Mouse (Mus musculus): ENCODE data around the gene Wipf2. TPM values are rescaled to one million over a fixed set of nuclear protein-coding genes. Genes with fewer than 3 reads are reported as not detected.

The Wipf2 gene
- polyA plus RNA-seq, 1 experiment from 2014 or later, result 5.0 TPM

GRCm38 (mm10) chr11:98889977-98890376 lies 26.5 kb downstream of the Wipf2 start:
- Histone ChIP-seq H3K4me3 (no peak overlapping the region), H3K9ac (no peak overlapping the region), H3K36me3 (peaks cover 89% of the 10 kb centered on the region), H3K4me1 (peaks cover 13% of the 10 kb centered on the region; the same call in 1 of the 2 replicates), H3K4me2 (replicated peaks) (no peak overlapping the region), H3K27ac (no peak overlapping the region), H3K9me3 (no peaks in the 10 kb centered on the region), H3K27me3 (no peaks in the 10 kb centered on the region)
- no peak for ATAC-seq (ENCODE audit: insufficient number of reproducible peaks, insufficient read depth, low FRiP score, low TSS enrichment)
- 90% methylated on average over 5 of the region's 5 CpGs for WGBS

GRCm38 (mm10) chr11:98892426-98892825 lies 29.0 kb downstream of the Wipf2 start:
- 0 out of 2 replicates have a peak overlapping the region, but pooled peaks have one; percentile 7 for H3K4me2 ChIP-seq (replicated peaks)
- H3K27me3 ChIP-seq, result no peaks in the 10 kb centered on the region
- 58% methylated on average over 5 of the region's 5 CpGs for WGBS
- no peak overlapping the region for H3K9ac ChIP-seq
- no peak overlapping the region for H3K4me3 ChIP-seq
- H3K9me3 ChIP-seq, result no peaks in the 10 kb centered on the region
- ATAC-seq (ENCODE audit: insufficient number of reproducible peaks, insufficient read depth, low FRiP score, low TSS enrichment), result no peak
- H3K36me3 ChIP-seq, result peaks cover 86% of the 10 kb centered on the region
- H3K27ac ChIP-seq, result peak overlapping the region; percentile 72; the same call in 1 of the 2 replicates
- peaks cover 13% of the 10 kb centered on the region; the same call in 1 of the 2 replicates for H3K4me1 ChIP-seq

GRCm38 (mm10) chr11:98900529-98901125 lies 37.2 kb downstream of the Wipf2 start:
- Histone ChIP-seq H3K27me3 (no peaks in the 10 kb centered on the region), H3K4me2 (replicated peaks) (no peak overlapping the region), H3K9ac (no peak overlapping the region), H3K4me1 (peaks cover 14% of the 10 kb centered on the region), H3K36me3 (peaks cover 63% of the 10 kb centered on the region), H3K9me3 (no peaks in the 10 kb centered on the region), H3K27ac (no peak overlapping the region), H3K4me3 (no peak overlapping the region)
- ATAC-seq (ENCODE audit: insufficient number of reproducible peaks, insufficient read depth, low FRiP score, low TSS enrichment), result no peak
- whole genome bisulfite sequencing, result 84% methylated on average over 12 of the region's 12 CpGs

- H3K9ac ChIP-seq, result no peak overlapping the region; the same call in 1 of the 2 replicates
- peaks cover 46% of the 10 kb centered on the region for H3K36me3 ChIP-seq
- H3K9me3 ChIP-seq, result no peaks in the 10 kb centered on the region
- H3K4me2 ChIP-seq (replicated peaks), result peak overlapping the region; percentile 5; the same call in 1 of the 2 replicates
- H3K27me3 ChIP-seq, result no peaks in the 10 kb centered on the region
- H3K27ac ChIP-seq, result peak overlapping the region; percentile 68
- ATAC-seq (ENCODE audit: insufficient number of reproducible peaks, insufficient read depth, low FRiP score, low TSS enrichment), result no peak; the same call in 1 of the 2 replicates
- WGBS, result 7% methylated on average over 10 of the region's 10 CpGs
- no peak overlapping the region for H3K4me3 ChIP-seq
- H3K4me1 ChIP-seq, result peaks cover 17% of the 10 kb centered on the region
Measured at GRCm38 (mm10) chr11:98902621-98903245, 39.3 kb downstream of the Wipf2 start.

GRCm38 (mm10) chr11:98904577-98904976 lies 41.1 kb downstream of the Wipf2 start:
- no peak overlapping the region for H3K9ac ChIP-seq
- ATAC-seq (ENCODE audit: insufficient number of reproducible peaks, insufficient read depth, low FRiP score, low TSS enrichment), result no peak
- H3K4me1 ChIP-seq, result peaks cover 32% of the 10 kb centered on the region
- H3K27me3 ChIP-seq, result no peaks in the 10 kb centered on the region
- 90% methylated on average over 2 of the region's 2 CpGs for WGBS
- no peak overlapping the region for H3K4me2 ChIP-seq (replicated peaks)
- no peaks in the 10 kb centered on the region for H3K9me3 ChIP-seq
- peaks cover 33% of the 10 kb centered on the region for H3K36me3 ChIP-seq
- no peak overlapping the region for H3K4me3 ChIP-seq
- H3K27ac ChIP-seq, result peak overlapping the region; percentile 7; the same call in 1 of the 2 replicates

- peaks cover 29% of the 10 kb centered on the region for H3K36me3 ChIP-seq
- no peak for ATAC-seq (ENCODE audit: insufficient number of reproducible peaks, insufficient read depth, low FRiP score, low TSS enrichment)
- 76% methylated on average over 7 of the region's 7 CpGs for WGBS
Measured at GRCm38 (mm10) chr11:98905033-98905432, 41.6 kb downstream of the Wipf2 start.

GRCm38 (mm10) chr11:98905583-98905982 lies 42.1 kb downstream of the Wipf2 start:
- Histone ChIP-seq H3K9me3 (no peaks in the 10 kb centered on the region), H3K27me3 (no peaks in the 10 kb centered on the region), H3K36me3 (peaks cover 29% of the 10 kb centered on the region), H3K4me2 (replicated peaks) (no peak overlapping the region), H3K4me3 (no peak overlapping the region), H3K9ac (no peak overlapping the region), H3K4me1 (peaks cover 39% of the 10 kb centered on the region), H3K27ac (0 out of 2 replicates have a peak overlapping the region, but pooled peaks have one; percentile 13)
- no peak for ATAC-seq (ENCODE audit: insufficient number of reproducible peaks, insufficient read depth, low FRiP score, low TSS enrichment)
- WGBS, result 86% methylated on average over 4 of the region's 4 CpGs

More at GRCm38 (mm10) chr11:98905033-98905432, 41.6 kb downstream of the Wipf2 start:
- Histone ChIP-seq H3K4me3 (no peak overlapping the region), H3K27ac (no peak overlapping the region), H3K9ac (no peak overlapping the region), H3K4me2 (replicated peaks) (no peak overlapping the region), H3K27me3 (no peaks in the 10 kb centered on the region), H3K9me3 (no peaks in the 10 kb centered on the region), H3K4me1 (peaks cover 36% of the 10 kb centered on the region)

- WGBS, result 58% methylated on average over 5 of the region's 5 CpGs
- no peak overlapping the region for H3K9ac ChIP-seq
- H3K27me3 ChIP-seq, result no peaks in the 10 kb centered on the region
- peaks cover 23% of the 10 kb centered on the region for H3K36me3 ChIP-seq
- 0 out of 2 replicates have a peak overlapping the region, but pooled peaks have one; percentile 23 for H3K27ac ChIP-seq
- H3K4me3 ChIP-seq, result 0 out of 2 replicates have a peak overlapping the region, but pooled peaks have one; percentile 14
- peaks cover 39% of the 10 kb centered on the region for H3K4me1 ChIP-seq
- peak overlapping the region; percentile 98 for H3K4me2 ChIP-seq (replicated peaks)
- no peaks in the 10 kb centered on the region for H3K9me3 ChIP-seq
- ATAC-seq (ENCODE audit: insufficient number of reproducible peaks, insufficient read depth, low FRiP score, low TSS enrichment), result no peak
Measured at GRCm38 (mm10) chr11:98907063-98907436, 43.6 kb downstream of the Wipf2 start.

- Histone ChIP-seq H3K27ac (peak within 1 kb of the TSS; percentile 50; the same call in 1 of the 2 replicates), H3K27me3 (no peaks in the 10 kb centered on the region), H3K4me1 (peaks cover 33% of the 10 kb centered on the region), H3K9me3 (no peaks in the 10 kb centered on the region), H3K9ac (peak within 1 kb of the TSS; percentile 65), H3K4me3 (peak within 1 kb of the TSS; percentile 63), H3K4me2 (replicated peaks) (peak within 1 kb of the TSS; percentile 98), H3K36me3 (peaks cover 27% of the 10 kb centered on the region)
- WGBS, result under 1% methylated on average over 49 of the region's 49 CpGs
- ATAC-seq (ENCODE audit: insufficient number of reproducible peaks, insufficient read depth, low FRiP score, low TSS enrichment), result peak; percentile 92
Measured at GRCm38 (mm10) chr11:98907437-98908173, 44.2 kb downstream of the Wipf2 start, which contains the start of gene Cdc6. Cdc6 (plus strand) TSS chr11:98907801.

GRCm38 (mm10) chr11:98909654-98910053 lies 46.2 kb downstream of the Wipf2 start:
- Histone ChIP-seq H3K9me3 (no peaks in the 10 kb centered on the region), H3K4me2 (replicated peaks) (peak overlapping the region; percentile 98), H3K36me3 (peaks cover 40% of the 10 kb centered on the region), H3K4me3 (peak overlapping the region; percentile 4; the same call in 1 of the 2 replicates), H3K27me3 (no peaks in the 10 kb centered on the region), H3K27ac (no peak overlapping the region), H3K9ac (peak overlapping the region; percentile 42; the same call in 1 of the 2 replicates), H3K4me1 (peaks cover 25% of the 10 kb centered on the region)
- no peak for ATAC-seq (ENCODE audit: insufficient number of reproducible peaks, insufficient read depth, low FRiP score, low TSS enrichment)
- 54% methylated on average over 6 of the region's 6 CpGs for WGBS

- peak overlapping the region; percentile 30; the same call in 1 of the 2 replicates for H3K9ac ChIP-seq
- ATAC-seq (ENCODE audit: insufficient number of reproducible peaks, insufficient read depth, low FRiP score, low TSS enrichment), result no peak
- no peak overlapping the region for H3K4me3 ChIP-seq
- H3K4me2 ChIP-seq (replicated peaks), result no peak overlapping the region
- H3K27ac ChIP-seq, result no peak overlapping the region
- no peaks in the 10 kb centered on the region for H3K9me3 ChIP-seq
- H3K4me1 ChIP-seq, result peaks cover 25% of the 10 kb centered on the region
- H3K36me3 ChIP-seq, result peaks cover 41% of the 10 kb centered on the region
- H3K27me3 ChIP-seq, result no peaks in the 10 kb centered on the region
- 94% methylated on average over 11 of the region's 11 CpGs for WGBS
Measured at GRCm38 (mm10) chr11:98910415-98910814, 47.0 kb downstream of the Wipf2 start.

Measured in embryonic facial prominence, embryonic 12.5 days (tissue).